Mouse (Mus musculus): ENCODE measurements around the gene Dntt.

Gene Dntt

DNA sequence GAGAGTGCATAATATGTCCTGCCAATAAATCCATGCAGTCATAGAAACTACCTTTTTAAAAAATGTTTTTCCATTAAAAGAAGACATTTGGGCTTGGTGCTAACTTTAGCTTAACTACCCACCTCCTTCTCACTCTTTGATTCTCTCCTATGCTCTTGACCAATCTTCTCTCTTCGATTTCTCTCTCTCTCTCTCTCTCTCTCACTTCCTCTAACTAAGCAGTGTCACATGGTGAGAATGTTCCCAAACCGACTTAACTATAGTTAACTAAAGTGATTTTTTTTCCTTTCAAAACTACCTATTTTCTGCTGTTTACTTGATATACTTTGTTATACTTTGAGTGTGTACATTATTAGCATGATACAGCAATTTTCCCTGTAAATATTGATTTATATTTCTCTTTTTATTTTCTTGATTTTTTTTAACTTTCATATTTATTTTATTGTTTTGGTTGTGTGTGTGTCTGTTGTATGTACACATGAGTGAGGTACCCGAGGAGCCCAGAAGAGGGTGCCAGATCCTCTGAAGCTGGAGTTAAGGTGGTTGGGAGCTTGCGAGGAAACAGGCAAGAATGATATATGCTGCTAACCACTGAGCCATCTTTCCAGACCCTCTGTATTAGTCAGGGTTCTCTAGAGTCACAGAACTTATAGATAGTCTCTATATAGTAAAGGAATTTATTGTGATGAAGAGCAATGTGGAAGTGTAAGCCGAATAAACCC, 20.2 kb upstream of the Dntt start:
- no peak for DNase-seq (ENCODE audit: low spot score)

- no peak for DNase-seq (ENCODE audit: low spot score)
Observed at GRCm38 (mm10) chr19:41011676-41012075, 17.4 kb upstream of the Dntt start.

DNA sequence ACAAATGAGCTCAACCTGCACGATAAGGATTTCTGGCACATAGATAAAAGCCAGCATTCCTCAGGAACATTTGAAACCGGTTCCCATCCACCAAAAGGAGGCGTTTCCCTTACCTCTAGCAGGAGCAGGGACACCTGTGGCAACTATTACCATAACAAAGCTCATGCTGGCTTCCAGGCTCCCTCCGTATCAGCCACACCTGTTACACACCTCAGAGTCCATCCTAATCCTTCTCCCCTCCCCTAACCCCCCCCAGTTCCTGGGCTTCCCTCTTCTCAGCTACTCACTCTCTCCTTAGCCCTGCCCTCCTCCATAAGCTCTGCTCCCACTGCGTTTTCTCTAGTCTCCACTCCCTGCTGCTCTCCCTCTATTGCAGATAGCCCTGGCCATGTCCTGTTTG, 15.5 kb upstream of the Dntt start:
- DNase-seq (ENCODE audit: low spot score), result no peak

DNA sequence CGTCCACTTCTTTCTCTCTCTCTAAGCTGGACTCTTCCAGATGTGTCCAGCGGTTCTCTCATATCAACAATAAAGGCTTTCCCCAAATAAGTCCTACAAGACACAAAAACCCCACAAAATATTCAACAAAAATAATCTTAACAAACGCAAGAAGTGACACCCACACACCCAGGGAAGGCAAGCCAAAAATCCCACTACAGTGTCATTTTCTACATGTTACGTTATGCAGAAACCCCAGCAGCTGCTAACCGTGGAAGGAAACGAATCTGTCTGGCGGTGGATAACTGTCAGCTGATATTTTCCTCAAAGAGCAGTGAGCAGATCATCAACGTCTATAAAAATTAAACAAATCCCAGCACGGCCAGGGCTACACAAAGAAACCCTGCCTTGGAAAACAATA, 15.1 kb upstream of the Dntt start:
- DNase-seq (ENCODE audit: low spot score), result no peak

DNA sequence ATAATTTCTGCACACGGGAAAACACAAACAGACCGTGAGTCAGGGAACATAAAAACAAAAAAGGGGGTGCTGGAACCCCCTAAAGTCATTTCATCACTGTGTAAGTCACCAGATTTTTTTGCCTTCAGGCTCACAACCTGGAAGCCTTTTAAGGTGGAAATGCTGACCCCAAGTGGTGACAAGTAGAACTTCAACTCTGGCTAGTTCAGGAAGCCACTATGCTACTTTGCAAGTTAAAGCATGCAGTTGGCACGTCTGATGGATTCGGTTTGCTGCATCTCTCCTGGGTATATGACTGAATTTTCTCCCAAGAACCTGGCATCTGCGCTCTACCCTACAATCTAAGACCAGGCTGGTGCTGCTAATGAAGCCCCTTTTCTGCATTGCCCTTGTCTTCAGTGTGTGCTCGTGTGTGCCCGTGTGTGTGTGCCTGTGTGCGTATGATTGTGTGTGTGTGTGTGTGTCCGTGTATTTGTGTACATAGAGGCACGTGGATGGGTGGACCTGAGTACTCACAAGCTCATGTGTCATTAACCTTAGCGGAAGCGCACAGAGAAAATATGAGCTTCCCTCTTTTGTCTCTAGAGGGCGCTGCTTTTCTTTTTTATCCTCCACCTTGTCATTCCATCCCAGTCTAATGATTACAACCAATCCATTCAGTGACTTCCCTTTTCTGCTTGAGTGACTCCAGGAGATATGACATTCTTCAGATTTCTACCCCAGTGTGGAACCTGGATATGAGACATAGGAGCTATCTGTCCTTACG, 12.9 kb upstream of the Dntt start:
- DNase-seq (ENCODE audit: low spot score), result no peak

DNA sequence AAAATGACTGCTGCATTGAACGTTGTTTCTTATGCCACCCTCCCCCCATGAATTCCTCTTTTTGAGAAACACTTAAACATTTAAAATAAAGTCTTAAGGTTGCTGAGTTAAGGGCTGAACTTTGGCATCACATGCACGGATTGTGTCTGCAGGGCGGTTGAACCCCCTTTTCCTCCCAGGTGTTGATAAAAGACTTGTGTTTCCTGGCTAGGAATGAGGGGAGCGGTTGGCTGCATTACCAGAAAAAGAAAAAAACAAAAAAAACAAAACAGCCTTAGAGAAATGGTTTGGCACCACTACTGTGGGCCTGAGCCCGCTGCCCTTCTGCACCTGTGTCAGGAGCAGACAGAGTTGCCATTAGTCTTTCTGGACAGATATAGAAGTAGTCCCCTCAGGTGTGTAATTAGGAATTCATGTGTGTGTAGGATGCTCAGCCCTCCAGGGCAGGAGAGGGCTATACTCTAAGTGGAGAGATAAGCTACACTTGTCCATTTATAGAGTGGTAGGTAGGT, 9.9 kb upstream of the Dntt start:
- DNase-seq (ENCODE audit: low spot score), result no peak

DNA sequence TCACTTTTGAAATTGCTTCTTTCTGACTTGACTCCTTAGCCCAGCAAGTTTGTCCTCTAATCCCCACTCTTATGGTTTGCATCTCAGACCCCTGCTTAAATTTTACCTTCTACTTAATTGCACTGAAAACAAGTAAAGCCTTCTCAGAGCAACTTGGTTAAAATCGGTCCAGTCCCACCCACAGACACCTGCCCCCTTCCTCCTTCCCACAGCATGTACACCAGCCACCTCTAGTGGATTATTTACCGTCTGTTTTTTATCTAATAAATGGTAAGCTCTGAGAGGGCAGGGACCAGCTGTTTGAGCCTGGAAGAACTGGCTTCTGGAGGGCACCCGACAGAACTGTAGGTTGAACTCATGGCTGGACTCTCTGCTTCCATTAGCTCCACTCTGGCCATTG, 8.5 kb upstream of the Dntt start:
- DNase-seq (ENCODE audit: low spot score), result no peak

GRCm38 (mm10) chr19:41022244-41022643, 6.8 kb upstream of the Dntt start:
- DNase-seq (ENCODE audit: low spot score), result no peak

DNA sequence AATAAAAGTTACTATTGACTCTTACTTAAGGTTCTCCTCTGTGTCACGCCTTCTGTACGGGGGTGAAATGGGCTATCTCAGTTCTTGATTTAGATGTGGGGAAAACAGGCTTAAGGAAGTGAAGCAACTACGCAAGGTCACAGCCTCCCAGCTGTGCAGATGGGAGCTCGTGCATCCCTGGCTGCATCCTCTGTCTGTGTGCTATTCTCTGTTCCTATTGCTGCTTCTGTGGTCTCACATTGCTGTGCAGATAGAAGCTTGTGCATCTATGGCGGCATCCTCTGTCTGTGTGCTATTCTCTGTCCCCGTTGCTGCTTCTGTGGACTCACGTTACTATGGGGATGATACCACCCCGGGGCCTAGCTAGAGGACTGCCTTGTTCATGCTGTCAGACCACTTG, 2.5 kb upstream of the Dntt start:
- DNase-seq (ENCODE audit: low spot score), result no peak

DNA sequence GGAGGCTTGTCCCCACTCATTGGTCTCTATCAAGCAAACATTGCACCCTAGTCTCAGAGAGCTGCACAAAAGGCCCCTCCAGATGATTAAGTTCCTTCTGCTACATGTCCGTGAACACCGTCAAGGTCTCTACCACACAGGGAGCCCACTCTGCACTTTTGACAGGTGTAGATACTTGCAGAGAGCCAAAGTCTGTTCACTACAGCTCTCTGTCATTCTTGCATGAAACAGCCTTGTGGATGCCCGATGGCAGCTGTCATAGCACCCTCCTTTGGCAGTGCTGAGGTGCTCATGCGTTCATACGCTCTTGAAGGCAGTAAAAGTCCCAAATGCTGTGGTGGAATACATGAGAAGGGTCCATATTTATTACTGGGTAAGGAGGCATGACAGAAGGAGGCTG, 2.1 kb upstream of the Dntt start:
- no peak for DNase-seq (ENCODE audit: low spot score)

GRCm38 (mm10) chr19:41027601-41028000, 1.5 kb upstream of the Dntt start:
- no peak for DNase-seq (ENCODE audit: low spot score)

- DNase-seq (ENCODE audit: low spot score), result no peak
Observed at GRCm38 (mm10) chr19:41030161-41030560, 1.1 kb downstream of the Dntt start.

DNA sequence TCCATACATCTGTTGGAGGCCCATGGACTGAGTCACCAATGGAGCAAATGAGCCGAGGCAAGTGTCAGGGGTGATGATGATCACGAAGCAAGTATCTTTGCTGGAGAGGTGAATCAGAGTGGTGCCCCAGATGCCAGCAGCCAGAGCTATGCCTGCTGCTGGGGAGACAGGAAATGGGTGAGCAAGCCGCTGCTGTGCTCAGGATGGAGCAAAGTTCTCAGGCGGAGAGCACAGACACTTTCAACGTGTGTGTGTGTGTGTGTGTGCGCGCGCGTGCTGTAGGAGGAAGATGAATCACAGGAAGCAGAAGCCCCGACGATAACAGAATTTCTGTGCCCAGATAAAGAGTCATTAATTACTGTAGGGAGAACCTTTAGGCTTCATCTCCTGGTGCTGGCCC, 1.9 kb downstream of the Dntt start:
- no peak for DNase-seq (ENCODE audit: low spot score)

DNA sequence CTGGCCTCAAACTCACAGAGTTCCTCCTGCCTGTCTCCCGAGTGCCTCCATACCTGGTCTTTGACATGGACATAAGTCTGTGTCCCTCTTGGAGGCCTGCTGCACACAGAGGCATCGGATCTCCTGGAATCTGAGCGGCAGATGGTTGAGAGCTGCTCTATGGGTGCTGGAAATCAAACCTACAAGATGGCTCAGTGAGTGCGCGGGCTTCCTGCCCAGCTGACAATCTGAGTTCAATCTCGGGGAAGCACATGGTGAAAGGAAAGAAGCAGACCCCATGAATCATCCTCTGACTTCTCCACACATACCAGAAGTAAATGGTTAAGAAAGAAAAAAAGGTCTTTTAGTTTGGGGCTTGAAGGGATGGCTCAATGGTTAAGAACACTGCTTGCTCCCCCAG, 2.8 kb downstream of the Dntt start:
- DNase-seq (ENCODE audit: low spot score), result no peak

GRCm38 (mm10) chr19:41035809-41036551, 6.9 kb downstream of the Dntt start:
- DNase-seq (ENCODE audit: low spot score), result no peak

DNA sequence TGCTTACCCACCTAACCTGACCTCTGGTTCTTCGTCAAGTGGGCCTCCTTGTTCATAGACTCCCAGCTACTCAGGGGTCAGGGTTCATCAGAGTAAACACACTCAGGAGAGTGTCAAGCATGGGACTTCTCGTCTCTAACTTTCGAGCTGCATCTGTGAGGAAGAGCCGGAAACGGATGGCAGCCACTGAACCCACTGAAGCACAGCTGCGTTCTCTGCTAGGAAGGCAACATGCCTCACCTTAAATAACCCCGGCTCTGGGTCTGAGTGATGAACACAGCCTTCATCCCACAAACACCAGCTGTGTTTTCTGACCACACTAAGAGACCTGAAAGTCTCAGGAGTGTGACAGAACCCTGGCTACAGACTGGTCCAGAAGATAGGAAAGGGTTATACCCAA, 10.0 kb downstream of the Dntt start:
- DNase-seq (ENCODE audit: low spot score), result no peak

- no peak for DNase-seq (ENCODE audit: low spot score)
Observed at GRCm38 (mm10) chr19:41045091-41045770, 16.2 kb downstream of the Dntt start.

- DNase-seq (ENCODE audit: low spot score), result no peak
Observed at GRCm38 (mm10) chr19:41047437-41048186, 18.5 kb downstream of the Dntt start.

DNA sequence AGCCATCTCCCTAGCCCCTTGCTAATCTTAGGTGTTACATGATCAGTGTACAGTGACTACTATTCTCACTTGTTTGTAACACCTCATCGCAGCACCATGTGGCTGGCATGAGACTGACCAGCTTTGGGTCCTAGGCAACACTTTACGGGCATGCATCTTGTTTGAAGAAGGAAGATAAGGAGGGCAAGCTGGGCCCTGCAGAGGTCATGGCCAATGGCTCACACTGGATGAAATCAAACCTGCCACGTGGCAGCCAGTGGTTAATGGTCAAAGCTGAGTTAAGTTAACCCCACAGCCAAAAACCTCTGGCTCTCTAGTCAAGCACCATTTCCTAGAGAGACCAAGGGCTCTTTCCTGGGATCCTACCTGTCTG, 19.1 kb downstream of the Dntt start:
- DNase-seq (ENCODE audit: low spot score), result no peak

DNA sequence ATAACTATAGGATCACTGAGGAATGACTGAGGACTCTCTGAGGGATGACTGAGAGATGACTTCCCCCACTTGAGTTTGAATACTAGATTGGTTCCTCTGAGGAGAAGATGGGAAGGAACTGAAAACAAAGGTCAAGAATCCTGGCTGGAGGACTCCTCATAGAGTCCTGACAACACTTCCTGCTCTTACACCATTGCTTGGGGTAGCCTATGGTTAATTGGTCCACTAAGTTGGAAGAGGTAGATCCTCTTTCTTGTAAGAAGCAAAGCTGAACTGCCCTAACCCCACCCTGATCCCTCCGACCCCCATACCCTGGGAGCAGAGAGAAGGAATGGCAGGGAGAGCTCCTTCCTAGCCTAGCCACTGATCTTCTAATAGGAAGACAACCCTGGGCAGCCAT, 22.6 kb downstream of the Dntt start:
- DNase-seq (ENCODE audit: low spot score), result no peak

- DNase-seq (ENCODE audit: low spot score), result no peak
Observed at GRCm38 (mm10) chr19:41052247-41052646, 23.2 kb downstream of the Dntt start.

- DNase-seq (ENCODE audit: low spot score), result no peak
Observed at GRCm38 (mm10) chr19:41053530-41053929, 24.5 kb downstream of the Dntt start.

Measured in left cerebral cortex, adult 11 months (tissue).